Mouse (Mus musculus) midbrain, embryonic 11.5 days (tissue): ENCODE results near the gene Cdk2. TPM values are rescaled to one million over a fixed set of nuclear protein-coding genes. Genes with fewer than 3 reads are reported as not detected.

ENCODE experiments used
- ATAC-seq: fragments of 200-750 bp; cut with Nextera tagmentation; 2 replicates; pipeline ENCODE4 v1.8.0; 2017; ENCODE audit warnings: moderate TSS enrichment, moderate library complexity; ENCODE audit not compliant: low FRiP score
- DNase-seq: peaks from one replicate; pipeline ENCODE4 v3.0.0; 2015; ENCODE audit warnings: low spot score; ENCODE audit errors: missing footprints
- H3K27ac ChIP-seq: fragments of 300-500 bp; sonication (generic); 2 replicates; pipeline ENCODE4 v1.5.1; 2014; ENCODE audit warnings: low read depth, low read length
- H3K27me3 ChIP-seq: fragments of 300-500 bp; sonication (generic); 2 replicates; pipeline ENCODE4 v1.6.1; 2014; ENCODE audit warnings: mild to moderate bottlenecking, low read length, moderate library complexity, mixed read lengths; ENCODE audit not compliant: control insufficient read depth, insufficient read depth
- H3K36me3 ChIP-seq: fragments of 300-500 bp; sonication (generic); 2 replicates; pipeline ENCODE4 v1.6.1; 2014; ENCODE audit warnings: mild to moderate bottlenecking, low read length, moderate library complexity, mixed read lengths; ENCODE audit not compliant: control insufficient read depth, insufficient read depth
- H3K4me1 ChIP-seq: fragments of 300-500 bp; sonication (generic); 2 replicates; pipeline ENCODE4 v1.6.1; 2014; ENCODE audit warnings: low read length; ENCODE audit not compliant: control insufficient read depth, insufficient read depth
- H3K4me2 ChIP-seq: fragments of 300-500 bp; sonication (generic); 2 replicates; pipeline ENCODE4 v1.6.1; 2014; ENCODE audit warnings: mild to moderate bottlenecking, moderate library complexity
- H3K4me3 ChIP-seq: fragments of 300-500 bp; sonication (generic); 2 replicates; pipeline ENCODE4 v1.5.1; 2014; ENCODE audit warnings: low read depth, low read length
- H3K9ac ChIP-seq: fragments of 300-500 bp; sonication (generic); 2 replicates; pipeline ENCODE4 v1.6.1; 2014; ENCODE audit warnings: low read length
- H3K9me3 ChIP-seq: fragments of 300-500 bp; sonication (generic); 2 replicates; pipeline ENCODE4 v1.6.1; 2016; ENCODE audit warnings: low read length; ENCODE audit not compliant: control insufficient read depth
- WGBS: fragments of 180-500 bp; shearing (Covaris S2); extraction: QIAGEN DNeasy Blood & Tissue Kit; methylation state at CpG from one replicate; pipeline ENCODE4 v1.1.7; 2014; 5-methylcytosine and 5-hydroxymethylcytosine counted together
- polyA plus RNA-seq: library from polyadenylated mRNA; unstranded; fragments of >200 nt; fragmentation: Nextera tagmentation; extraction: Ambion mirVana; gene quantifications from 2 replicates; pipeline ENCODE4 v1.2.1, GENCODE M21; 2014

Cdk2 gene
- polyA plus RNA-seq, result 98.9 and 99.1 TPM in 2 replicates

- Histone ChIP-seq H3K9me3 (no peaks in the 10 kb centered on the region), H3K4me2 (peak within 1 kb of the TSS; percentile 59), H3K27ac (peak within 1 kb of the TSS; percentile 81), H3K36me3 (peaks cover 6% of the 10 kb centered on the region; the same call in 1 of the 2 replicates), H3K9ac (peak within 1 kb of the TSS; percentile 82), H3K4me3 (peak within 1 kb of the TSS; percentile 81), H3K27me3 (no peaks in the 10 kb centered on the region), H3K4me1 (peaks cover 11% of the 10 kb centered on the region)
- peak; percentile 99 for DNase-seq
- ATAC-seq, result peak; percentile 96
- WGBS, result under 1% methylated on average over 62 of the region's 62 CpGs
These were observed at the start of gene Cdk2 for GRCm38 (mm10) chr10:128704491-128705316. Cdk2 (minus strand) TSS chr10:128705031.

DNA sequence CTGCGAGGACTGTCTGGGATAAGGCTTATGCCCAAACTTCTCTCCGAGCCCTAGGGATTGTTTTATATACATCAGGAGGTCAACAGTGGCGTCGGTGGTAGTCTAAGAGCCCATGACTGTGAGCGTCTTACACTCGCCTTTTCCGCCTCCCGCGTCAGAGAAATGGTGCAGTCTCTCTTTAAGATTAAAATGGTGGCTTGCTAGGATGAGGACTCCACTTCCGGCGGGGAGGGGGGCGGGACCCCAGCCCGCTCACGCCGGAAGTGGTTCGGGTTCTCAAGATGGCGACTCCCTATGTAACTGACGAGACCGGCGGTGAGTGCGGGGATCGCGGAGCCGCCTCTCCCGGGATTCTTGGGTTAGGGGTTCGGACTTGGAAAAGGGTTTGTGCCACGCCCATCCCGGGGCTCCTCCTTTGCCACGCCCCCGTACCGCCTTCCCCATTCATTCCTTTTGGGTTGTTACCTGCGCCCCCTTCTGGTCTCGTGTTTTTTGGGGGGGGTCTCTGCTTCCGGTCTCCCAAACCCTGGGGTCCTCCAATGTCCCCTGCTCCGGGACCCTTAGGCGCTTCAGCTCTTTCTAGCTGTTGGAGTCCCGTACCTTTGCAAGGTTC lies 43.5 kb upstream of the Cdk2 start:
- H3K4me3 ChIP-seq, result peak overlapping the region; percentile 72
- under 1% methylated on average over 37 of the region's 37 CpGs for WGBS
- peak overlapping the region; percentile 86 for H3K9ac ChIP-seq
- peak overlapping the region; percentile 83 for H3K27ac ChIP-seq
- peaks cover 14% of the 10 kb centered on the region; the same call in 1 of the 2 replicates for H3K4me1 ChIP-seq
- H3K27me3 ChIP-seq, result peaks cover 21% of the 10 kb centered on the region
- H3K4me2 ChIP-seq, result peak overlapping the region; percentile 78
- H3K9me3 ChIP-seq, result no peaks in the 10 kb centered on the region
- H3K36me3 ChIP-seq, result no peaks in the 10 kb centered on the region
- peak; percentile 99 for DNase-seq
- ATAC-seq, result peak; percentile 94

DNA sequence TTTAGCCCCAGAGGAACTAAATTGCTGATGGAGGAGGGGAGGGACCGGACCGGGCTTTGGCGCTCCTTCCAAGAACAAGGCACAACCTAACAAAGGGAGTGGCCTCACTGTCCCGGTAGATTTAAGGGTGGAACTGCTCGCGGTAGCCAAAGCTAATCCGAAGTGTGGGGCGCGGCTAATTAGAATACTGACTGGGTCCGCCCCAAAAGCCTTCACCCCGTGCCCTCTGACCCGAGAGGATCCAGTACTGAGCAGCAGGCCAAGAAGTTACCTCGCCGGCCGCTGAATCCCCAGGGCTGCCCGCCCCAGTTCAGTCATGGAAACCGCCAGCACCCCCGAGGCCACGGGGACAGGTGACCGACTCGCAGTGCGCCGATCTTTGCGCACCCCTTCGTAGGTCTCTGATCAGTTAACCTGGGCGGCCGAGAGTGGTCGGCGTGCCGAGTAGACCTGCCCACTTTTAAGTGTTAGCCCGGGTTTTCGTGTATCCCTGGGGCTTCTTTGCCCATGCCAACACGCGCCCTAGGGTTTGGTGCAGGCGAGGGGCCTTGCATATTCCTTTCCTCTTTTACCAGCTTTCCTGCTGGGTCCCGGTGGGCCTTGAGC lies 42.9 kb upstream of the Cdk2 start, which contains the start of gene Pym1:
Gene Pym1, plus strand, starts transcription at position 244 of the 606 bp plus-strand sequence.
- Histone ChIP-seq H3K4me2 (peak within 1 kb of the TSS; percentile 78), H3K4me3 (peak within 1 kb of the TSS; percentile 72), H3K9me3 (no peaks in the 10 kb centered on the region), H3K27me3 (peaks cover 26% of the 10 kb centered on the region), H3K27ac (peak within 1 kb of the TSS; percentile 83), H3K9ac (peak within 1 kb of the TSS; percentile 86), H3K36me3 (no peaks in the 10 kb centered on the region), H3K4me1 (peaks cover 14% of the 10 kb centered on the region; the same call in 1 of the 2 replicates)
- ATAC-seq (peak; percentile 69), DNase-seq (no peak)
- under 1% methylated on average over 36 of the region's 36 CpGs for WGBS

DNA sequence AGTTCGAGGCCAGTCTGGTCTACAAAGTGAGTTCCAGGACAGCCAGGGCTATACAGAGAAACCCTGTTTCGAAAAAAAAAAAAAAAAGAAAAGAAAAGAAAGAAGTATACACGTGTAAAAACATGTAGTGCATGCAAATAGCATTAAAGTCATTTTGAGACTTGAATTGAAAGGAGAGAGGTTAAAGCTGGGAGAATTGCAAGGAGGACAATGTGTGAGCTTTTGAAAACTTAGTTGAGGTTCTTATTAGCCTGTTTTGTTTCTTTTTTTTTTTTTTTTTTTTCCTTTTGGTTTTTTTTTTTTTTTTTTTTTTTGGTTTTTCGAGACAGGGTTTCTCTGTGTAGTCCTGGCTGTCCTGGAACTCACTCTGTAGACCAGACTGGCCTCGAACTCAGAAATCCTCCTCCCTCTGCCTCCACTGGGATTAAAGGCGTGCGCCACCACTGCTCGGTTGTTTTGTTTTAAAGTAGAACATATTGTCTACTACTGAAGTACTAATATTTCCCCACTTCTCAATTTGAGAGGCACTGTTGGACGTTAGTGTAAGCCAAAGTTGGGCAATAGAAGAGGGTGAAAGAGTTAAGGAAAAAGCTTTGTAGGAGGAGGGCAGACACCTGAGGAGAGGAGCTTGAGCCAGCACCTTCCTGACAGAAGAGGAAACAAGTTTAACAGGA lies 42.3 kb upstream of the Cdk2 start:
- Histone ChIP-seq H3K36me3 (no peaks in the 10 kb centered on the region), H3K9ac (peak overlapping the region; percentile 86), H3K4me1 (peaks cover 14% of the 10 kb centered on the region; the same call in 1 of the 2 replicates), H3K4me2 (peak overlapping the region; percentile 78), H3K4me3 (peak overlapping the region; percentile 72), H3K9me3 (no peaks in the 10 kb centered on the region), H3K27ac (peak overlapping the region; percentile 83; the same call in 1 of the 2 replicates), H3K27me3 (peaks cover 32% of the 10 kb centered on the region)
- ATAC-seq (no peak), DNase-seq (no peak)
- WGBS, result 41% methylated on average over 9 of the region's 9 CpGs

GRCm38 (mm10) chr10:128745946-128746613 lies 41.2 kb upstream of the Cdk2 start:
- Histone ChIP-seq H3K9ac (no peak overlapping the region), H3K9me3 (no peaks in the 10 kb centered on the region), H3K27ac (no peak overlapping the region), H3K4me3 (no peak overlapping the region), H3K4me2 (no peak overlapping the region), H3K4me1 (peaks cover 14% of the 10 kb centered on the region; the same call in 1 of the 2 replicates), H3K36me3 (no peaks in the 10 kb centered on the region), H3K27me3 (peaks cover 38% of the 10 kb centered on the region)
- ATAC-seq (no peak), DNase-seq (no peak)
- 92% methylated on average over 10 of the region's 10 CpGs for WGBS

GRCm38 (mm10) chr10:128744680-128745601 lies 40.1 kb upstream of the Cdk2 start, which contains the start of gene Dgka:
Dgka (minus strand) TSS chr10:128744855.
- Histone ChIP-seq H3K27me3 (peaks cover 38% of the 10 kb centered on the region), H3K9ac (peak within 1 kb of the TSS; percentile 69), H3K4me2 (peak within 1 kb of the TSS; percentile 93), H3K9me3 (no peaks in the 10 kb centered on the region), H3K4me1 (peaks cover 14% of the 10 kb centered on the region; the same call in 1 of the 2 replicates), H3K4me3 (peak within 1 kb of the TSS; percentile 51), H3K36me3 (no peaks in the 10 kb centered on the region), H3K27ac (no peak within 1 kb of the TSS)
- WGBS, result 19% methylated on average over 18 of the region's 18 CpGs
- no peak for ATAC-seq
- peak; percentile 91 for DNase-seq

DNA sequence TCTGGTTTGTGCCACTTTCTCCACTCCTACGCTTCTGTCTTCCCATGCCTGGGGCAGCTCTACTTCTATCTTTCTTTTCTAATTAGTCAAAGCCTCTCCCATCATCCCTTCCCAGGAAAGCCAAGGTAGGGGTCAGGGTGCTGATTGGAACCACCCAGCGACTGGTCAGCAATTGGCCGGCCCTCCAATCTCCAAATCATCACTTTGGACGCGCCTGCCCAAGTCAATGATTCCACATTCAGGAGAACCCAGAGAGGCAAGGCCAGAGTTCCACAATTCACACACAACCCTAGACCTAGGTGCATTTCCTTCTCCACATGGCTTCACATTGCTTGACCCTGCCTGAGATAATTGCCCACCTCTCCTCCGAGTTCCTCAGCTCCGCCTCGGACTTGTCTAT lies 39.4 kb upstream of the Cdk2 start:
- DNase-seq, result no peak
- H3K4me3 ChIP-seq, result peak overlapping the region; percentile 51
- H3K27ac ChIP-seq, result no peak overlapping the region
- H3K36me3 ChIP-seq, result no peaks in the 10 kb centered on the region
- H3K27me3 ChIP-seq, result peaks cover 38% of the 10 kb centered on the region
- H3K4me1 ChIP-seq, result peaks cover 8% of the 10 kb centered on the region; the same call in 1 of the 2 replicates
- peak overlapping the region; percentile 69; the same call in 1 of the 2 replicates for H3K9ac ChIP-seq
- 18% methylated on average over 8 of the region's 8 CpGs for WGBS
- peak overlapping the region; percentile 93 for H3K4me2 ChIP-seq
- ATAC-seq, result no peak
- no peaks in the 10 kb centered on the region for H3K9me3 ChIP-seq
